Mouse (Mus musculus) left cerebral cortex, postnatal 4 days (tissue): ENCODE measurements at regions not wholly inside any gene's neighbourhood (a gene's known extent, or its start where the extent isn't known, plus 50 kb on each side); places are given as distances from the start of the nearest gene placed in this dataset.

Experiments
- DNase-seq: peaks from one replicate; pipeline ENCODE4 v3.0.0-alpha.2; 2022
- intact Hi-C: fragments of 180-260 bp; cut with DNase I; formaldehyde crosslinking; loops from one replicate; pipeline ENCODE4 v1.15.1; 2025

DNA sequence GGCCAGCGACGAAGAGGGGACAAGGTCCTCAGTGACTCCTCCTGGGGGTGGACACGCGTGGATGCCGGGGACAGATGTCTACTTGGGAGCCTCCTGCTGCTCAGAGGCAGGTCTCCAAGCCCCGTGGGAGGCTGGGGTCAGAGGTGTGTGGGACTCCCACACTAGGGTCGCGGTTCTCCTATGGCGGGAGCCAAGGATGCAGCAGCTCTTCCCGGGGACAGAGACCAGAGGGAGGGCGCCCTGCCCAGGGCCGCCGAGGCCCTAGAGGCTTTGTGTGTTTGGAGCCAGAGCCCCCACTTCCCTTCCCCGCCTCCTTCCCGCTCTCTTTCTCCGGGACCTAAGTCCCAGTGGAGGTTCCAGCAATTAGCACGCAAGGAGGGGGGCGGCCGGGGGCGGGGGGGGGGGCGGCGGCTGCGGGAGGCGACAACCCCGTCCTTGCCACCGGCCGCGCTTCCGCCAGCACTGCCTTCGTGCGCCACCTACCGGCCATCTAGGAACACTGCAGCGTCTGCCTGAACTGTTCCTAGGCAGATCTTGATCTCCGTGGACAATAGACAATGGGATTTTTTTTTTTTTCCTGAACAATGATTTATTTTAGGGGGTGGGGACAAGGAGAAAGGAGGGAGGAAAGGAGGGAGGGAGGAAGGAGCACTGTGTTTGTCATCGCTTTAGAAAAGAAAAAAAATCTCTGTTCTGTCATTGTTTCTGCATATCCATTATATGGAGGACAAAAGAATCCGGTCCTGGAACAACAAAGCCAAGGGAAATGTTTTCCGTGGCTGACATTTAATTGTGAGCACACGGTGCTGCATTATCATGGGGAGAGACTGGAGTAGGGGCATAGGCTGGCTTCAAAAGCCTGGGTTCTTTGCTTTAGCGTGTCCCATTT lies 71.8 kb upstream of the Foxo1 start:
- intact Hi-C loops: loop anchor here (10.0 kb wide), 1 partner anchor 151 kb away; no protein-coding TSS in a partner anchor

GRCm38 (mm10) chr3:52196936-52197246 lies 71.2 kb upstream of the Foxo1 start:
- intact Hi-C loops: loop anchor here (10.0 kb wide), 1 partner anchor 152 kb away; no protein-coding TSS in a partner anchor
- no peak for DNase-seq

More for the DNA sequence above, 71.8 kb upstream of the Foxo1 start:
- DNase-seq: peak; percentile 82

GRCm38 (mm10) chr3:52197982-52198750 lies 70.0 kb upstream of the Foxo1 start:
- intact Hi-C loops: loop anchor here (10.0 kb wide), 1 partner anchor 153 kb away; no protein-coding TSS in a partner anchor
- peak; percentile 8 for DNase-seq

DNA sequence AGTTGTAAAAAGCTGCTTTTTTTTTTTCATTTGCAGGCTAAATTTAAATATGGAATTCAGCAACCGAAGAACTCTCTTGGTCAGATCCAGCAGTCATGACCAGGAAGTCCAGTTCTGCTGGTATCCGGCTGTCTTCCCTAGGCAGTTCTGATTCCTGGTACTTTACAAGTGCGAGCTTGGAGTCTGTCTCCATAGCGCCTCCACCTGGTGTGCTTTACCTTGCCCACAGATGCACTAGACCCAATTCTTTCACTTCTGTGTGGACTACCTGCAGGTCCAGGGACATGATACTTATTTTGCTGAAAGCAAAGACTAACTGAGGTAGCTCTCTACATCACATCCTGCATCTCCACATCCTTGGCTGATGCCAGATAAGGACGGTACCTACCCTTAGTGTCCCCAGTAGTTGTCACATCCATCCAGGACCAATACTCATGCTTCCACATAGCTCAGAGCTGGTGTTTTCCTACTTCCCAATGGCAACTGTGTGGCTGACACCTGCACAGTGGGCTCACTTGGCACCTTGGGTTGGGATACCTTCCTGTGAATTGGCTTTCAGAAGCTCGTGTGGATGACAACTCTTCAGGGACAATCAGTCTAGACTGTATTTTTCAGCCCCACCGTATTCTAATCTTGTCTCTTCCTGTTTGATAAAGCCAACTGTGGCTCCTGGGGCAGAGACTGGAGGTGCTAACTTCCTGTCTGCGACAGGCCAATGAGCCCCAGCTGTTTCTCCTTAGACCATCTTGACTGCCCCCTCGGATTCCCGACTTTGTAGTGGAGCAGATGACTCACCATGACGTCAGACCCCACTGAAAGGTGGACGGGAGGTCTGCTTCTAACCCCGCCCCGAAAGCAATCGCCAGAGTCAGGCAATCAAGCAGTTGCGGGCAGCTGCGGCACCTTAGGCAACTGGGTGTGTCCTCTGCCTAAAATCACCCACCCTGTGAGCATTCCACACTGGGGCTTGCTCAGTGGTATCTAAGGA lies 69.1 kb upstream of the Foxo1 start:
- intact Hi-C loops: loop anchor here (10.0 kb wide), 1 partner anchor 154 kb away; no protein-coding TSS in a partner anchor
- no peak for DNase-seq

- intact Hi-C loops: no loop called here
- DNase-seq: no peak
Measured at GRCm38 (mm10) chr3:52200106-52200505, 68.0 kb upstream of the Foxo1 start.

DNA sequence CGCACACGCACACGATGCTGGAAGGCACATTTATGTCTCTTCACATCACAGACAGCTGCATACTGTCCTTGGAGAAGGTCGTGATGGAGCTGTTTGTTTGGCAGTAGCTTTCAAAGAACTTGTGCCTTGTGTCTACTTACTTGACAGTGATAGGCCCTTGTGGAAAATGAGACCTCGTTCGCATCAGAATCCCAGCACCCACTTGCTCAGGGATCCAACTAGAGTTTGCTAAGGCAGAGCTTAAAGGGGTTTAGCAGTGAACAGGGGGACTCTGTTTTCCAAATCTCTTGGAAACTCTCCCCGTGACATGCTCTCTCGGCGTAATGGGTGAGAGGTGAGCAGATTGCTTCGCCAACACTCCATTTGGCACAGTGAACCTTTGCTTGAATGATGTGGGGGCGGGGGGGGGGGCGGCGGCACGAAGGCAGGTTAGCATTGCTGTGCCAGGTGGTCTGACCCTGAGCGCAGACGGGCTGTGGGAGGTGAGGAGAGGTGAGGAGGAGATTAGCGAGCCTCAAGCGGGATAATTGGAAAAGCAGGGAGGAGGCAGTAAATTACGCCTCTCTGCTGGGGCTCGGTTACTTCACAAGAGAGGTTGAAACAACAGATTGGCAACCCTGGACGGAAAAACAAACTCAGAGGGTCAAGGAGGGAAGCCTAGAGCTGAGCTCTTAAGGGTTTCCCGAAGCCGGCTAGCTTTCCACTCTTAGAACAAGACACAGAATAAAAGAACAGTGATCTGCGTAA lies 57.4 kb upstream of the Foxo1 start:
- DNase-seq: peak; percentile 31
- intact Hi-C loops: no loop called here

- no peak for DNase-seq
- intact Hi-C loops: no loop called here
Measured at GRCm38 (mm10) chr3:52211303-52211695, 56.8 kb upstream of the Foxo1 start.

DNA sequence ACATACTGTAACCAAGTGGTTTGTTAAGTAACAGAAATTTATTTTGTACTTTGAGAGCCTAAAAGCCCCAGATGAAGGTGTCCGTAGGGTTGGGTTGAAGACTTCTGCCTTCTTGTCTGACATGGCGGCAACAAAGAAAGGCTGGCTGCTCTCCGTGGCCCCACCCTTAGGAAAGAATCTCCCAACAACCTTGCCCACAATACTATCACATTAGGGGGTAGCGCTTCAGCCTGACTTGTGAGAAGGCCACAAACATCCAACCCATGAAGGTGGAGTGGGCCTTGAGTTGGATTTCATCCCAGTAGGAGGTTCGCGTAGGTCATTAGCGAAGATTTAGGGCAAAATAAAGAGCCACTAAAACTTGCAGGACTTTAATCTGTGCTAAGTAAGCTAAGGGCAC lies 54.0 kb upstream of the Foxo1 start:
- intact Hi-C loops: no loop called here
- DNase-seq: no peak

DNA sequence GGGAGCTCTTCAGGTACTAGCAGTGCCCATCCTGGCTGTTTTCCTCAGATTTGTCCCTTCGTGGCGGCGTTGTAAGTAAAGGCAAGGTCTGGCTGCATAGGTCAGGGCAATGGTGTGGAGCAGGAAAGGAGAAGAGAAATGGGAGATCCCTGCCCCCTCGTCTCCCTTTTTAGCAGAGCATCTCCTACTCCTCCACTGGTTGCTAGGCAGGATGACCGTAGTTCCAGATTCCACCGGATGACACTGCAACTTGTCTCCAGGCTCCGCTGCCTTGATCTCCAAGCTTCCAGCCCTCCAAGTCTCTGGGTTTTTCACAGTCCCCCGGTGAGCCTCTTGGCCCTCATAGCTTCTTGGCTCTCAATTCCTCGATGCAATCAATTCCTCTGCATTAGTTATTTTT lies 53.1 kb upstream of the Foxo1 start:
- no peak for DNase-seq
- intact Hi-C loops: no loop called here
